Mouse (Mus musculus) brain, adult 2 months (tissue): ENCODE results near the gene Rpp25l.

Source experiments
- DNase-seq: peaks from one replicate; pipeline ENCODE4 v3.0.0; 2011; ENCODE audit warnings: low read depth, low spot score

Rpp25l gene

DNA sequence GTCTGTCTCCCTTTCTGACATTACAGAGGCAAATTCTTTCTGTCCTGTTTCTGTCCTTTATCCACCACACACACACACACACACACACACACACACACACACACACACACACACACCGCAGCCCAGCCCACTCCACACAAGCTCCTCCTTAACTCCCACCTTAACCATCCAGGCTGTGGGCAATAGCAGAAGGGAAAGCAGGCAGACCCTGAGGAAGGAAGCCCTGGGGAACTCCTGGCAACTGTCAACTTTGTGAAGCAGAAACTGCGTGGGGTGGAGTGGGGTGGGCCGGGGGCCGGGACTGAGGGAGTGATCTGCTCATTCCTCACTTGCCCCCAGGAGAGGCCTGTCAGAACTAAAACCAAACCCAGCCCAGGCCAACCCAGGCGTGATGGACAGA, 41.8 kb downstream of the Rpp25l start:
- DNase-seq, result no peak

DNA sequence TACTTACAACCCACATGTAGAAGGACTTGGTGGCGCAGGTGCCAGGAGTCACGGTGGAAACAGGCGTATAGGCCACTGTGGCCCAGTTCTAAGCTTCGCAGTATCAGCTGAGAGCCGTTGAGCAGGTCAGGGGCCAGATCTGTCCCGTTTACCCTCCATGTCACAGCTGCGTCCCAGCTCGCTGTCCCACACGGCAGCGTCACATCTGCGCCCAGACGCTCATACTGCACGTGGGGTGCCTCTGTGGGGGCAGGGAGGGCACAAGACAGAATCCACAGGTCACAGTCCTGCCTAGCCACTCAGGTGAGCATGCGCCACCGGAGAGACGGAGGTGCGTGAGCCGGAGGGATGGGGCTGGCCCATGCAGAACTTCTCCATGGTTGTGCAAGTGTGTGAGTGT, 42.5 kb downstream of the Rpp25l start:
- no peak for DNase-seq

DNA sequence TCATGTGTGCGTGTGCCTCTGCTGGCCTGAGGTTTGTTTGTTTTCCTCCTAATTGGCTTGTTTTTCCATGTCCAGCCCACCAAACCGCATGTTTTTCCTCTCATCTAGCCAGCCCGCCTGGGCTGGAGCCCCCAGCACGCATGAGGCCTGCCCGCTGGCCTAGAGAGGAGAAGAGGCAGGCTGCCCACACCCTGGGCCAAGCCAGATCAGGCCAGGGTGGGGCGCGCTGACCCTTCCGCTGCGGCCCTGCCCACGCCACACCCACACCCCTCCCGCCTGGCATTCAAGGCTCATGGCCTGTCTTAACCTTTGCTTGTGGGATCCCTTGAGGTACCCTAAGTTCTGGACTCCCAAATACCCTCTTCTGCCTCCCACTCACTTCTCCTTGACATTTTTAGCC, 46.7 kb downstream of the Rpp25l start:
- no peak for DNase-seq

DNA sequence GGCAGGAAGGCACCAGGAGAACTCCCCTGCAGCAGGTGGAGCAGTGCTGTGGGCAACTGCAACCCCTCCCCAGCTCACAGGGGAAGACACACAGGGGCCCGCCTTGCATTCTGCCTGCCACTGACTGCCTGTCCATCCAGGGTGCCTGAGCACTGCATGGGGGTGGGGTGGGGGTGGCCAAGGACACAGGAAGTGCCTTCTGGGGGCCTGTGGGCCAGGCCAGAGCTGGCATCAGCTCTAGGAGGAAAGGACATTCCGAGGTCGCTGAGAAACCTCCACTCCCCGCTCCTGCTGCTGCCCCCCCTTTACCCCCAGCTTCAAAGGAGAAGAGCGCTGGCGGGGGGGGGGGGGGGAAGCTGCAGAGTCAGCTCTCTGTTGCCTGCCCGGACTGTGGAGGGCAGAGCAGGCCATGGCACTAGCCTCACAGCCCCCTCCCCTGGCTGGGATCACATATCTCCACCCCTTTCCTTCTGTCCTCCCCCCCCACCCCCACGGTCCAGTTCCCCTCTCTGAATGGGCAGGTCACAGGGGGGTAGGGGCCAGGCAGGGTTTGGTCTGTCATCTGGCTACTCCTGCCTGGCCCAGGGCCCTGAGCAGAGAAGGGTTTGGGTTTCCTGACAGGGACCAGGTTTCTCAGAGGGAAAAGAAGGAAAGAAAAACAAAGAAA, 48.2 kb downstream of the Rpp25l start:
- no peak for DNase-seq

DNA sequence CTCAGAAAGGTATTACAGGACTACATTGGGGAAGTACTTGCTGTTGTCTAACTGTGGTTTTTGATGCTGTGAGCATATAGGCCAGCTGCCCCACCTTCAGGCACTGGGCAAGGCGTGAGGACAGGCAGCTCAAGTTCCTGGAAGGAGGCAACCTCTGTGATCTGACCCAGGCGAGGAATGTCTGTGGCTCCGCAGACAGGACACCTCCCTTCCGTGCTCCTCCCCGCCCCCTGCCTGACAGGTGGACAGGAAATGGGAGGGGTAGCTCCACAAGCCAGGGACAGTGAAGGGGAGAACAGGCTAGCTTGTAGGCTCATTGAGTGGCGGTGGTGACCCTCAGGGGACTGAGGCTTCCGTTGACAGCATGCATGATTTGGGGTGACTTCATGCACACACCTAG, 48.8 kb downstream of the Rpp25l start:
- no peak for DNase-seq

DNA sequence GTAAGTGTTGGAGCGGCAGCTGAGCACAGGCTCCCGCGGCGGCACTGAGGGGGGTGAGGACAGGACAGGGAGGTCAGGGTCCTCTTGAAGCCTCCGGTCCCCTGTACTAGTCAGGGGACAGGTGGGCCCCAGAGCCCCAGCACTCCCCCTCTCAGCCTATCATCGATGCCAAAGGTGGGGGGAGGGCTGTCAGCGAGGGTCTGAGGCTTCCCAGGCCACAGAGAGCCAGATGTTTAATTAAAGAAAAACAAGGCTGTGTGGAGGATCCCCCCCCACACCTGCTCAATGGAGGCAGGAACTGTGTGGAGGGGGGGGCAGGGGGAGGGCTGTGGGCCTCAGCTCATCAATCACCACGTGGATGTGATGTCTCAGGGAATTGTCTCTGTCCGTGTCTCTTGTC, 49.7 kb downstream of the Rpp25l start:
- DNase-seq, result no peak

DNA sequence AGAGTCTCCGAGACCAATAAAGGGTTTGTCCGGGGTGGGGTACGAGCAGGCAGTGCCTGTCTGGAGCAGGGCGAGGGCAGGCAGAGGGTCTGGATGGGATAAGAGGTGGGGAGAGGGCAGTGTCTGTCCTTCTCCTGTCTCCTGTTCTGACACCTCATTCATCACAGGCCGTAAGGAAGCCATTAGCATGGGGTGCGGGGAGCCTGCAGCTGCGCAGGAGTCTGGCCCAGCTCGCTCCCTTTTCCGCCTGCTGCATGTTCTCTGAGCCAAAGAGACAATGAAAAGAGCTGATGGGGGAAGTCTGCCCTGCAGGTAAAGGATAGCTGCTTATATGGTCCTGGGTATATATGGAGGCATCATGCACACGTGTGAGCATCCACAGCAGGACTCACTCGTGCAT, 50.6 kb downstream of the Rpp25l start:
- no peak for DNase-seq
